Mouse (Mus musculus) spleen, adult 2 months (tissue): ENCODE measurements around the gene Mill2.

Source experiments
- CTCF ChIP-seq: fragments of 200-500 bp; IDR thresholded peaks from 2 replicates; pipeline ENCODE4 v1.5.1; 2011; ENCODE audit warnings: mild to moderate bottlenecking, inconsistent platforms; ENCODE audit not compliant: insufficient read depth, insufficient read length, insufficient replicate concordance; ENCODE audit errors: extremely low read depth
- POLR2A ChIP-seq: fragments of 200-500 bp; IDR thresholded peaks from 2 replicates; pipeline ENCODE4 v1.6.1; 2011; ENCODE audit warnings: low read depth, low read length, inconsistent platforms

GRCm38 (mm10) chr7:18878691-18879090 lies 38.9 kb downstream of the Mill2 start:
- TF ChIP-seq POLR2A (no peak), CTCF (no peak)
